Mouse (Mus musculus) central nervous system, embryonic 11.5 days (tissue): ENCODE results near the gene Pdss2. TPM values are rescaled to one million over a fixed set of nuclear protein-coding genes. Genes with fewer than 3 reads are reported as not detected.

Experiments
- polyA plus RNA-seq: library from polyadenylated mRNA; depleted of rRNA; stranded (reverse); fragments of >200 nt; gene quantifications from 2 replicates; pipeline ENCODE4 v1.2.3, GENCODE M21; 2012; rRNA removed

The Pdss2 gene
- 10.1 and 10.9 TPM in 2 replicates for polyA plus RNA-seq

DNA sequence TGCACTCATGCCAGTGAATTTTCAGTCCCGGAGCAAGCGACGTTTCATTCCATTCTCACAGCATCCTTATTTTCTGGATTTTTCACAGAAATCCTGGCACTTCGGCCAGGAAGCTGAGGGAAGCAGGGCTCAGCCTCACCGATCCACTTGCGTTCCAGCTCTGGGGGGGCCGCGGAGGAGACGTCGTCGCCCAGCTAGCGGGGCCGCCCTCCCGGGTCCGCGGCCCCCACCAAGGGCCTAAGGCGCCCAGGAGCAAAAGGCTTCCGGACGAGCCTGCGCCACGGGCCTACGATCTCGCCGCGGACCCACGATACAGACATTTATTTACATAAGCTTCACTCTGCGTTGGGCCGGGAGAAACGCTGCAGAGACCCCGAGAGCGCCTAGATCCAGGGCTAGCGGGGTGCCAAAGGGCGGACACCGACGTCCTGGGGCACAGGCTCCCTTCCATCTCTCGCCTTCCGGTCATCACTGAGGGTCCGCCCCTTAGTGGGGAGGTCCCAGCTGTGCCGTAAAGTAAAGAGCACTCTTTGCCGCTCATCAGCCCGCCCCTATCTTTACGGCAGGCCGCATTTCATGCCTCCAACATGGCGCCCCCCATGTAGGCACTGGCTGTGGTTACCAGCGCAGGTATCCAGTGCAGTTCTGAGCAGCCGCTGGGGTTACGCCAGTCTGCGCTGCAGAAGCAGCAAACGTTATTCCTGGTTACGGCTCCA, at the start of gene Pdss2:
Gene Pdss2 (plus strand): TSS at position 577 of the 716 bp plus-strand sequence.

DNA sequence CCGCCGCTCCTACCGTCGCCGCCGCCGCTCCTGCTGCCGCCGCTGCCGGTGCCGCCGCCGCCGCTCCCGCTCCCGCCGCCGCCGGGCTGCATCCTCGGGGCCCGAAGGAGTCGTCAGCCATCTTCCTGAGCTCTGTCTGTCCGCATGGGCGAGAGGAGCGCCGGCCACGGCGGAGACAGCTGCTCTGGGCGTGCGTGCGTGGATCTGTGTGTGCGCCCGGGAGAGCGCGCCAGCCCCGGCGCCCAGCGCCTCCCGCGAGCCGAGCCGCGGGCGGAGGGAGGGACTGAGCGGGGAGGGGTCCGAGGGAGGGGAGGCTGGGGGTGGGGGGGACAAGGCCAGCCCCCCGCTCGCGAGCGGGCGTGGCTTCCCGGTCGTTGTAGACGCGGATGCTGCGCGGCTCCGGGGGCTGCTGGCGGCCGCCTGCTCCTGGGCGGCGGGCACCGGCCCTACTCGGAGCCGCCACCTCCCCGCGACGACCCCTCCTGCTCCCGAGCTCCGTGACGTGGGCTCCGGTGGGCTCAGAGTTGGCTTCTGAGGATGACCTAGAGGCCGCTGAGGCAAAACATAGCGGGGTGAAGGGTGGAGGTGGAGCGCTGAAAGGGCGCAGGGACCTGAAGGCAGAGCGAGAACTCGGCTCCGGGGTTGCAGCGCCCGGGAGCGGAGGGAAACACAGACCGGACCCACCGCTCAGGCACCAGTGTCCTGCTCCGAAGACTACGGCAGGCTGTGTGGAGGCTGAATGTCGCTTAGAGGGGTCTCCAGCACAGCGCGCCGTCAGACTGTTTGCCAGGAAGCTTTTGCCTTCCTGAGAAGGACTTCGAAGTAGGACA, 46.7 kb upstream of the Pdss2 start, which contains the start of the genes Sobp and 9030612E09Rik:
Gene Sobp (minus strand): TSS at position 205 of the 830 bp plus-strand sequence.
Gene 9030612E09Rik (plus strand): TSS at position 379 of the 830 bp plus-strand sequence.

DNA sequence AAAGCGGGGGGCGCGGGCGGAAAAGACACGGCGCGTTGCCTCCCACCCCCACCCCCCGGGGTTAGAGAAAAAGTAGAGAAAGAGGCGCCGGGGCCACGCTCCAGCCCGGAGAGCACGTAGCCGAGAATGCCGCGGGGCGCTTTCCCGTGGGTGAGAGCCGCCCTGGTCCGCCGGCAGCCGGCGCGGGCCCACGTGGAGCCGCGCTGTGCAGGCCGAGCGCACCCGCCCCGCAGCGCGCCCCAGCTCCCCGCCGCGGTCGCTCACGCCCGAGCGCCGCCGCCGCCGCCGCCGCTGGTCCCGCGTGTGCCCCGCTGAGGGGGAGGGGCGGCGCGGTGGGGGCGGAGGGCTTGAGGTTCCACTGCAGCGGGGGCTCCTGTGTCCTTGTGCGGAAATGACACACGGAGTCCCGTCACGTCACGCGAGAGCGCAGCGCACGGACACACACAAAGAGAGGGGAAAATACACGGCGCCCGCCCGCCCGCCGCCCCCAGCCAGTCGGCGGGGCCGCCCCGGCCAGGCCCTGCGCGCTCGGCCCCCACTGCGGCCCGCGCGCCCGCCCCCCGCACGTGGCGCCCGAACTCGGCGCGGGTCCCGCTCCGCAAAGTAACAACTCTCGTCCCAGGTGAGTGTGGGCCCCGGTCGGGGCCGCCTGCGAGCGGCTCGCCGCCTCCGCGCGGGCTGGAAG, 257.6 kb downstream of the Pdss2 start, which contains the start of gene Bend3:
Gene Bend3 (plus strand): TSS at position 81 of the 685 bp plus-strand sequence.

Other genes with a start within 250 kb of the Pdss2 start
- gene Sobp, start 47.0 kb upstream of the Pdss2 start, polyA plus RNA-seq: 6.7 and 9.4 TPM in 2 replicates
- 1.6 TPM in 2 replicates for gene 9030612E09Rik, start 46.8 kb upstream of the Pdss2 start, polyA plus RNA-seq